Mouse (Mus musculus): ENCODE measurements around the gene Suv39h1. TPM values are rescaled to one million over a fixed set of nuclear protein-coding genes. Genes with fewer than 3 reads are reported as not detected.
"Not testable (repeated sequence)": the region's sequence is repeated elsewhere in the genome, so short reads cannot be mapped to it uniquely, and the experiment has no call there.

Gene Suv39h1
- total RNA-seq (2018; cell fraction: chromatin; rRNA removed), result 10 to 100 TPM in 20 of 26 experiments, 1 to 10 TPM in 6; 5.6 to 28.2 (median 15.0) TPM
- 10 to 100 TPM in 21 of 26 experiments, 1 to 10 TPM in 5; 6.3 to 15.3 (median 10.6) TPM for total RNA-seq (2018; cell fraction: cytosol; rRNA removed)
- 10 to 100 TPM in 21 of 26 experiments, 1 to 10 TPM in 5; 7.4 to 40.0 (median 14.6) TPM for total RNA-seq (2018; cell fraction: nucleus; rRNA removed)
- polyA plus RNA-seq (2018), result 9.2 to 19.9 TPM (median 11.6 TPM) in 3 replicates

DNA sequence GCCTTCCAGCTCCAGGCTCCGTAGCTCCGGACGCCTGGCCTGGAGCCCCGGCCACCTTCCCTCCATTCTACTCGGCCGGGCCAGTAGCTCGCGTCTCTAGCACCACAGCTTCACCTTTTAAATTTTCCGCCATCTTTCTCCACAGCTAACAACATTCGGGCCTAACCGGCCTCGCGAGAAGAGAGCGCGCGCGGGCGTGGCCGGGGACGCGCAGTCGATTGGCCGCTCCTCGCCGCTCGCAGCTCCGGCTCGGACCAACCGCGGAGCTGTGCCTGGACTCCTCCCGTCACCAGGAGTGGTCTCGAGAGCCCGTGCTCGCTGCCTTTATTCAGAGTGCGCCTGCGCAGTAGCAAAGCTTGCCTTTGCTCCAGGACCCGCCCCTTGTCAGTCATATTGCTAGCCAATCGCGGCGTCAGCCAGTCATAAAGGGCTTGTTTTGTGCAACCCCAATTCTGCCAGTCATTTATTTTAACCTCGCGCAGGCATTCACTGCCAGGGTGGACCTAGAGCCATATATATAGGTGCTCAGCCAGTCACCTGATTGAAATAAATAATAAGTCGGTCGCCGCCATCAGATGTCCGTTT is at the start of gene Suv39h1:
TSS of gene Suv39h1 (minus strand) at position 331 of the 585 bp plus-strand sequence.
- peak within 1 kb of the TSS; percentile 62 for H3K27ac ChIP-seq

DNA sequence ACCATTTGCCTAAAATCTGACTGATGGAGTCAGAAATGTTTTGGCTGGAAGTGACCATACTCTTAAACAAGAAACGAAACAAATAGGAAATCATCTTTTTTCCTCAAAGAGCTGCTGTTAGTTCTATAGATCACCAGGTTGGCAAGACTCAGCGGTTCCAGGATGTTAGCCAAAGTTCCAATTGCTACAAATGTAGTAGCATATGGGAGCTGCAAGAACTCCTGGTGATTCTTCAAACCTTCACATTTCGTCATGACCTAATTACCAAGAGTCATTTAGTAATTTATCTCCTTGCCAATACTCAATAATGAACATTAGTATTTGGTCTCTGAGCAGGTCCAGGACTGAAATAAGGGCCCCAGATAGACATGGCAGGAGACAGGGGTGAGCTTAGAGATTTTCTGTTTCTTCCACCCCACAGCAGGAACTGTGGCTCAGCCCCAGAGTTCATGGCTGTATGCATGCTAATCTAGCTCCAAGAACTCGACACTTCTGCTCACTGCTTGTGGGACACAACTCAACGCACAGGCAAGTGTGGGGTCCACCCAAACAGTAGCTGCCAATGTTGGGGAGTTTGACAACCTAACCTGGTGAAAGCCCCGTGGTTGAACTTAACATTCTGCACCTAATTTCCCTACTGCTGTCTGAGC is 49.4 kb upstream of the Suv39h1 start:
- Histone ChIP-seq H3K79me2 (ENCODE audit: inconsistent target) (no peaks in the 10 kb centered on the region), H3K36me3 (ENCODE audit: inconsistent target) (peaks cover 13% of the 10 kb centered on the region; the same call in 1 of the 2 replicates), H3K27ac (no peak overlapping the region), H3K4me3 (ENCODE audit: inconsistent target) (no peak overlapping the region)
- 98% methylated on average over 4 of the region's 6 CpGs for WGBS (ENCODE audit: missing documents)

More for the DNA sequence above, at the start of gene Suv39h1:
- H3K79me2 ChIP-seq (ENCODE audit: inconsistent target), result peaks cover 34% of the 10 kb centered on the region
- 18% methylated on average over 41 of the region's 46 CpGs for WGBS (ENCODE audit: missing documents)
- H3K4me3 ChIP-seq (ENCODE audit: inconsistent target), result peak within 1 kb of the TSS; percentile 69
- no peaks in the 10 kb centered on the region for H3K36me3 ChIP-seq (ENCODE audit: inconsistent target)

DNA sequence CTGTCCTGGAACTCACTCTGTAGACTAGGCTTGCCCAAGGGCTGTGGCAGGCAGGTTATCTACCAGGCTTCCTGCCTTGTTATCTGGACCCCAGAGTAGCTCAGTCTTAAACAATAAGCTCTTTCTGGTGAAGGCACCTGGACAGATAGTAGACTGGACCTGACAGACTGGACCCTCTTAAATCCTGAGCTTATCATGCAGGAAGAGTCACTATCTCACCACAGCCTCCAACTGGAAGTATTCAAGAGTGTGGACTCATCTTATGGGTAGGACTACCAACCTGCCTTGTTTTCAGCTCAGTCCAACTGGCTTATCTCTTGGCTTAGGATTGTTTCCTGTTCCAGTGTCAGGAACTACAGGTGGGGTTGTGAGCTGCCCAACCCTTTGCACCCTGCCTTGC is 42.7 kb upstream of the Suv39h1 start:
- Histone ChIP-seq H3K36me3 (ENCODE audit: inconsistent target) (no peaks in the 10 kb centered on the region), H3K27ac (no peak overlapping the region), H3K4me3 (ENCODE audit: inconsistent target) (no peak overlapping the region), H3K79me2 (ENCODE audit: inconsistent target) (no peaks in the 10 kb centered on the region)

DNA sequence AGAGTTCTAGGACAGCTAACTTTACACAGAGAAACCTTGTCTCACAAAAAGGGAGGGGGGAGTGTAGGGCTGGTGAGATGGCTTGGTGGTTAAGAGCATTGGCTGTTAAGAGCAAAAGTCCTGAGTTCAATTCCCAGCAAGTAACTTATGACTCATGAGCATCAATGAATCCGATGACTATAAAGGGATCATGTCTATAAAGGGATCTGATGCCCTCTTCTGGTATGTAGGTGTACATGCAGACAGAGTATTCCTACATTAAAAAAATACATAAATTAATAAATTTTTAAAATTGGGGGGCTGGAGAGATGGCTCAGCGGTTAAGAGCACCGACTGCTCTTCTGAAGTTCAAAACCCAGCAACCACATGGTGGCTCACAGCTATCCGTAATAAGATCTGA is 40.7 kb upstream of the Suv39h1 start:
- no peaks in the 10 kb centered on the region for H3K36me3 ChIP-seq (ENCODE audit: inconsistent target)
- H3K79me2 ChIP-seq (ENCODE audit: inconsistent target), result no peaks in the 10 kb centered on the region
- WGBS (ENCODE audit: missing documents), result 67% methylated on average over 4 of the region's 4 CpGs
- no peak overlapping the region for H3K27ac ChIP-seq
- H3K4me3 ChIP-seq (ENCODE audit: inconsistent target), result no peak overlapping the region

DNA sequence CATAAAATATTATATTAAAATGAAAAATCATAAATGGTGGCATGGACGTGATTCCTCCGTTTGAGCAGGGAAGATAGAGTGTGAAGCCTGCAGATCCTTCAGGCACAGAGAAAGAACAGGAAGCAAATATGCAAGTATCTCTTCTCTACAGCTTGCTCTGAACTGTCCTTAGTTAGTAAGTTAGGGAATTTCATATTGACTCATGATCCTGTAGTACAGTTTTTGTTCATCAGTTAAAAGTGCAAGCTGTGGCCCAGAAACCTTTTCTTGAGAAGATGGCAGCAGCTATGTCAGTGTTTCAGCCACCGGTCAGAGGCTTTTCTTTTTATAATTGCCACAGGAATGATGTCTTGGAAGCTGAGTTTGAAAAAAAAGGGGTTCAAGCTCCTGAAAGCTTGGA is 30.5 kb upstream of the Suv39h1 start:
- WGBS (ENCODE audit: missing documents), result 92% methylated on average over 2 of the region's 3 CpGs
- H3K79me2 ChIP-seq (ENCODE audit: inconsistent target), result no peaks in the 10 kb centered on the region
- no peak overlapping the region for H3K4me3 ChIP-seq (ENCODE audit: inconsistent target)
- H3K27ac ChIP-seq, result no peak overlapping the region
- no peaks in the 10 kb centered on the region for H3K36me3 ChIP-seq (ENCODE audit: inconsistent target)

GRCm38 (mm10) chrX:8102213-8102668 is 27.7 kb upstream of the Suv39h1 start:
- Histone ChIP-seq H3K27ac (no peak overlapping the region), H3K79me2 (ENCODE audit: inconsistent target) (no peaks in the 10 kb centered on the region), H3K36me3 (ENCODE audit: inconsistent target) (no peaks in the 10 kb centered on the region), H3K4me3 (ENCODE audit: inconsistent target) (no peak overlapping the region)
- 72% methylated on average over 6 of the region's 7 CpGs for WGBS (ENCODE audit: missing documents)

- no peaks in the 10 kb centered on the region for H3K79me2 ChIP-seq (ENCODE audit: inconsistent target)
- H3K4me3 ChIP-seq (ENCODE audit: inconsistent target), result no peak overlapping the region
- H3K27ac ChIP-seq, result no peak overlapping the region
- WGBS (ENCODE audit: missing documents), result 58% methylated on average over 3 of the region's 3 CpGs
- H3K36me3 ChIP-seq (ENCODE audit: inconsistent target), result no peaks in the 10 kb centered on the region
Measured at GRCm38 (mm10) chrX:8101017-8101416, 26.5 kb upstream of the Suv39h1 start.

GRCm38 (mm10) chrX:8099435-8099834 is 24.9 kb upstream of the Suv39h1 start:
- no peak overlapping the region for H3K4me3 ChIP-seq (ENCODE audit: inconsistent target)
- 26% methylated on average over 3 of the region's 4 CpGs for WGBS (ENCODE audit: missing documents)

DNA sequence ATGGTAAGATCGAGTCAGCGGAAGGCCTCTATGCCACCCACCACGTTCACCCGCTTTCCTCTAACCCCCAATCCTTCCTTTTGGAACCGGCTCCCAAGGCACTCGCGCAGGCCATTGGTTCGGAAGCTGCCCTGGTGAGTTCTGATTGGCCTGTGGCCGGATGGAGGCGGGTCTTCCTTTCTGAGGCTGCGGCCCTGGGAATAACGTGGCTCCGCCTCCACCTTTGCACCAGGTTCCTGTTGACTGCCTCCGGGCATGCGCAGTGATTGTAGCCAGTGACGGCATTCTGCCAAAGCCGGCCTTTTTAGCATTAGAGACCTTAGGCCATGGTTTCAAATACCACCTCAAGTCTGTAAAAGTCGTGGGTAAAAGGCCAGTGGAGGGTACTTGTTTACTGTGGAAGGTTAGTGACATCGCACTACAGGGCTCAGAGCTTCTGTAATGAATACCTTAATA is 22.3 kb upstream of the Suv39h1 start:
- Histone ChIP-seq H3K79me2 (ENCODE audit: inconsistent target) (no peaks in the 10 kb centered on the region), H3K27ac (peak overlapping the region; percentile 70), H3K4me3 (ENCODE audit: inconsistent target) (peak overlapping the region; percentile 27), H3K36me3 (ENCODE audit: inconsistent target) (no peaks in the 10 kb centered on the region)
- WGBS (ENCODE audit: missing documents), result 20% methylated on average over 19 of the region's 19 CpGs

More at GRCm38 (mm10) chrX:8099435-8099834, 24.9 kb upstream of the Suv39h1 start:
- H3K36me3 ChIP-seq (ENCODE audit: inconsistent target), result no peaks in the 10 kb centered on the region
- H3K27ac ChIP-seq, result peak overlapping the region; percentile 51
- no peaks in the 10 kb centered on the region for H3K79me2 ChIP-seq (ENCODE audit: inconsistent target)

DNA sequence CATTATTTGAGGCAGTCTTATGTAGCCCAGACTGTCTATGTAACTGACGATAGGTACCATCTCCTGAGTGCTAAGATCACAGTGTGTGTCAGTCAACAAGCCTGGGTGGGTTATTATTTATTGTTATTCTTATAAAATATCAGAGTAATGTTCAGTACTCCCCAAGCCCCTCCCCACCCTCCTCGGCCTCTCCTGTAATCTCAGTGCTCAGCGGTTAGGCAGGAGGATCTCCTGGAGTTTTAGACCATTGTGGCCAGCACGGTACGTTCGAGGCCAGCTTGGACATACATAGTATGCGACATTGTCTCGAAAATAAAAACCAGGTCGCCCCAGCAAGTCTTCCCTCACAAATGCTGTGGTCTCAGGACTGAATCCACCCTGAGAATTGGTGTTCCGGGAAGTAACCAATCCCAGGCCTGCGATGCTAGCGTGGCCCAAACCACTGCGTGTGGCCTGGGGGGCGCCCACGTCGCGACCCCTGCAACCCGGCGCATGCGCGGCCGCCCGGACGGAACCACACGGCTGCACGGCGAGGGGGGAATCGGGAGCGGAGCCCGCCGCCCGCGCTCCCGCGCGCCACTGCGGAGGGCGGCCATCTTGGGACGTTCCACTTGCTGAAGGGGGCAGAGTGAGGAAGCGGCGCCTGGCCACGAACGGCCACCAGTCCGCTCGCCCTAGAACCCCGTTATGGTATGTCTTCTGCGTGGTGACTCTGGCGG is 21.7 kb upstream of the Suv39h1 start:
- WGBS (ENCODE audit: missing documents), result 33% methylated on average over 1 of the region's 48 CpGs
- not testable (repeated sequence) for H3K36me3 ChIP-seq (ENCODE audit: inconsistent target); H3K79me2 ChIP-seq (ENCODE audit: inconsistent target)
- Histone ChIP-seq H3K4me3 (ENCODE audit: inconsistent target) (peak overlapping the region; percentile 22; the same call in 1 of the 2 replicates), H3K27ac (peak overlapping the region; percentile 70)

DNA sequence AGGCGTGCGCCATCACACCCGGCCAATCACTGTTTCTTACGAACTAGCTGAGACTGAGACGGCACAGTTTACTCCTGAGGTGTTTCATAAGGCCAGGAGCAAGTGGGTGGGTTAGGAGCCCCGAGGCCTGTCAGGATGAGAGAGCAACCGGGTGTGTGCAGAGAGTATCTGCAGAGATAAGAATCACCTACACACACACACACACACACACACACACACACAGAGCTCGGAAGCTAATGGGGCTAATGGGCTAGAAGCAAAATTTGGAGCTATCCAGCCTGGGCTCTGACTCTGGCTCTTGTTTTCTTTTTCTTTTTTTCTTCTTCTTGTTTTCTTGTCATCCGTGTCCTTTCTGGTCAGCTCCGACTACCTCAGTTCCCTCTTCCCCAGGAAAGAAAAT is 21.0 kb upstream of the Suv39h1 start:
- 66% methylated on average over 8 of the region's 10 CpGs for WGBS (ENCODE audit: missing documents)
- Histone ChIP-seq H3K36me3 (ENCODE audit: inconsistent target) (no peaks in the 10 kb centered on the region), H3K4me3 (ENCODE audit: inconsistent target) (peak overlapping the region; percentile 22; the same call in 1 of the 2 replicates)

DNA sequence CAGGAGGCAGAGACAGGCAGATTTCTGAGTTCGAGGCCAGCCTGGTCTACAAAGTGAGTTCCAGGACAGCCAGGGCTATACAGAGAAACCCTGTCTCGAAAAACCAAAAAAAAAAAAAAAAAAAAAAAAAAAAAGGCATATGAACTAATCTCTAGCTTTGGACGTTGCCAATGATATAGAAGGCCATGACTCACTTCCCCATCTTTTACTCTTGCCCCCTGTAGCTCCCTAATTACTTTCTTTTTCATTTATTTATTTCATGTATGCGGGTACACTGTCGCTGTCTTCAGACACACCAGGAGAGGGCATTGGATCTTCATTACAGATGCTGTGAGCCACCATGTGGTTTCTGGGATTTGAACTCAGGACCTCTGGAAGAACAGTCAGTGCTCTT is 16.4 kb upstream of the Suv39h1 start:
- Histone ChIP-seq H3K27ac (peak overlapping the region; percentile 91), H3K79me2 (ENCODE audit: inconsistent target) (peaks cover 35% of the 10 kb centered on the region)
- H3K4me3 ChIP-seq (ENCODE audit: inconsistent target); H3K36me3 ChIP-seq (ENCODE audit: inconsistent target): not testable (repeated sequence)
- 70% methylated on average over 2 of the region's 5 CpGs for WGBS (ENCODE audit: missing documents)

More for the DNA sequence above, 21.0 kb upstream of the Suv39h1 start:
- 0 out of 2 replicates have a peak overlapping the region, but pooled peaks have one; percentile 27 for H3K27ac ChIP-seq
- no peaks in the 10 kb centered on the region for H3K79me2 ChIP-seq (ENCODE audit: inconsistent target)

GRCm38 (mm10) chrX:8090346-8090953 is 15.9 kb upstream of the Suv39h1 start, which contains the start of gene Was:
TSS of gene Was (minus strand) at chrX:8090498.
- Histone ChIP-seq H3K79me2 (ENCODE audit: inconsistent target) (peaks cover 35% of the 10 kb centered on the region), H3K4me3 (ENCODE audit: inconsistent target) (peak within 1 kb of the TSS; percentile 56), H3K27ac (peak within 1 kb of the TSS; percentile 91), H3K36me3 (ENCODE audit: inconsistent target) (no peaks in the 10 kb centered on the region)
- 36% methylated on average over 12 of the region's 14 CpGs for WGBS (ENCODE audit: missing documents)

DNA sequence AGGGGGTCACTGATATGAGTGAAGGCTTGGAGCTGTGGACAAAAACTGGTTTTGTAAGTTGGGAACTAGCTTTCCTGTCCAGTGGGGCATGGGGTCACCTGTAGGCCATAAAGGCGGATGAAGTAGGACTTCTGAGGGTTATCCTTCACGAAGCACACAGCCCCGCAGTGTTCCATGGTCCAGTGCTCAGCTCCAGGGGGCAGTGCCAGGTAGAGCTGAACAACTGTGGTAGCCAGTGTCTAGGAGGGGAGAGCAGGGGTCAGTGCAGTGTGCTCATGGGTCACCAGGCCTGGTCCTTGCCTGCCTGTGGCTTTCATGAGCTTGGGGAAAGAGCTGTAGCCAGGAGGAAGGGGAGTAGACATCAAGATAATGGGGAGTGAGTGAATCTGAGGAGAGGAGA is 15.2 kb upstream of the Suv39h1 start:
- peaks cover 35% of the 10 kb centered on the region for H3K79me2 ChIP-seq (ENCODE audit: inconsistent target)
- WGBS (ENCODE audit: missing documents), result 55% methylated on average over 3 of the region's 3 CpGs
- H3K27ac ChIP-seq, result peak overlapping the region; percentile 91
- H3K36me3 ChIP-seq (ENCODE audit: inconsistent target), result 0 out of 2 replicates have a peak, but pooled peaks cover 4% of the 10 kb centered on the region
- H3K4me3 ChIP-seq (ENCODE audit: inconsistent target), result peak overlapping the region; percentile 56
